Mouse (Mus musculus) bone marrow, adult 2 months (tissue): ENCODE data around the gene Plekhg5. TPM values are rescaled to one million over a fixed set of nuclear protein-coding genes. Genes with fewer than 3 reads are reported as not detected.

Source experiments
- H3K27ac ChIP-seq: fragments of 200-500 bp; 2 replicates; pipeline ENCODE4 v1.5.1; 2012; ENCODE audit warnings: low read depth, mild to moderate bottlenecking, control low read depth, inconsistent platforms, low read length; ENCODE audit not compliant: control insufficient read depth, poor library complexity, insufficient read depth
- H3K4me1 ChIP-seq: fragments of 200-500 bp; 2 replicates; pipeline ENCODE4 v1.6.1; 2011; ENCODE audit warnings: low read length; ENCODE audit not compliant: control insufficient read depth, insufficient read depth
- H3K4me3 ChIP-seq: fragments of 200-500 bp; replicated peaks from 2 replicates; pipeline ENCODE3; 2011; ENCODE audit warnings: mild to moderate bottlenecking, low read depth, low read length, control low read depth; ENCODE audit not compliant: control insufficient read depth
- CTCF ChIP-seq: fragments of 200-500 bp; IDR thresholded peaks from 2 replicates; pipeline ENCODE4 v1.5.1; 2011; ENCODE audit warnings: low read length, control low read depth; ENCODE audit not compliant: control insufficient read depth, insufficient read depth
- POLR2A ChIP-seq: fragments of 200-500 bp; IDR thresholded peaks from 2 replicates; pipeline ENCODE4 v1.6.1; 2011; ENCODE audit warnings: low read depth, mild to moderate bottlenecking, control low read depth, low read length, borderline replicate concordance; ENCODE audit not compliant: control insufficient read depth
- WGBS: fragments of 180-500 bp; shearing (Covaris S2); methylation state at CpG from one replicate; pipeline ENCODE4 v1.1.7; 2018; 5-methylcytosine and 5-hydroxymethylcytosine counted together
- polyA plus RNA-seq: library from polyadenylated mRNA; stranded (reverse); fragments of >200 nt; gene quantifications from 2 replicates; pipeline ENCODE4 v1.2.4, GENCODE M21; 2011; ENCODE audit warnings: low replicate concordance; ENCODE audit not compliant: missing spikeins, insufficient read depth, insufficient read length

Gene Plekhg5
- polyA plus RNA-seq, 1 experiment: 6.6 TPM

- Histone ChIP-seq H3K27ac (no peak overlapping the region), H3K4me3 (no peak overlapping the region), H3K4me1 (peaks cover 4% of the 10 kb centered on the region)
- TF ChIP-seq POLR2A: no peak
- TF ChIP-seq CTCF: no peak
- 94% methylated on average over 2 of the region's 2 CpGs for WGBS
Measured at GRCm38 (mm10) chr4:152136876-152137250, 64.6 kb downstream of the Plekhg5 start.

- H3K4me3 ChIP-seq: peak overlapping the region; percentile 72
- TF ChIP-seq POLR2A (peak; percentile 37; the same call in 1 of the 2 replicates), CTCF (peak; percentile 85)
- H3K27ac ChIP-seq: no peak overlapping the region
- 2% methylated on average over 51 of the region's 51 CpGs for WGBS
- H3K4me1 ChIP-seq: peaks cover 4% of the 10 kb centered on the region
Measured at GRCm38 (mm10) chr4:152138497-152139260, 66.4 kb downstream of the Plekhg5 start.

GRCm38 (mm10) chr4:152140441-152140840 lies 68.1 kb downstream of the Plekhg5 start:
- TF ChIP-seq CTCF: peak; percentile 85
- no peak for TF ChIP-seq POLR2A
- Histone ChIP-seq H3K4me1 (peaks cover 4% of the 10 kb centered on the region), H3K4me3 (no peak overlapping the region), H3K27ac (no peak overlapping the region)
- 33% methylated on average over 6 of the region's 6 CpGs for WGBS

GRCm38 (mm10) chr4:152141521-152142135 lies 69.3 kb downstream of the Plekhg5 start:
- no peak for TF ChIP-seq CTCF
- TF ChIP-seq POLR2A: no peak
- peaks cover 4% of the 10 kb centered on the region for H3K4me1 ChIP-seq
- H3K27ac ChIP-seq: no peak overlapping the region
- 78% methylated on average over 8 of the region's 8 CpGs for WGBS
- no peak overlapping the region for H3K4me3 ChIP-seq

GRCm38 (mm10) chr4:152143632-152144031 lies 71.3 kb downstream of the Plekhg5 start:
- H3K4me3 ChIP-seq: no peak overlapping the region
- 60% methylated on average over 1 of the region's 1 CpGs for WGBS
- TF ChIP-seq CTCF: 0 out of 2 replicates have a peak, but pooled peaks have one; percentile 24
- TF ChIP-seq POLR2A: no peak
- H3K27ac ChIP-seq: no peak overlapping the region
- H3K4me1 ChIP-seq: peaks cover 2% of the 10 kb centered on the region

- Histone ChIP-seq H3K27ac (no peak overlapping the region), H3K4me1 (no peaks in the 10 kb centered on the region), H3K4me3 (no peak overlapping the region)
- no peak for TF ChIP-seq CTCF
- TF ChIP-seq POLR2A: no peak
- WGBS: 74% methylated on average over 10 of the region's 10 CpGs
Measured at GRCm38 (mm10) chr4:152145473-152145872, 73.2 kb downstream of the Plekhg5 start.

- H3K4me1 ChIP-seq: no peaks in the 10 kb centered on the region
- no peak for TF ChIP-seq CTCF
- TF ChIP-seq POLR2A: no peak
- 70% methylated on average over 11 of the region's 11 CpGs for WGBS
- H3K27ac ChIP-seq: no peak overlapping the region
- H3K4me3 ChIP-seq: no peak overlapping the region
Measured at GRCm38 (mm10) chr4:152146033-152146827, 73.9 kb downstream of the Plekhg5 start.

GRCm38 (mm10) chr4:152150546-152150945 lies 78.2 kb downstream of the Plekhg5 start:
- Histone ChIP-seq H3K27ac (no peak overlapping the region), H3K4me1 (peaks cover 2% of the 10 kb centered on the region; the same call in 1 of the 2 replicates), H3K4me3 (no peak overlapping the region)
- TF ChIP-seq POLR2A: no peak
- no peak for TF ChIP-seq CTCF
- 58% methylated on average over 4 of the region's 4 CpGs for WGBS
